Mouse (Mus musculus) hindlimb bud, embryonic 11.5 days (tissue): ENCODE measurements around the gene Scaper.

Experiments used
- DNase-seq: peaks from one replicate; pipeline ENCODE4 v3.0.0-alpha.2; 2012; ENCODE audit warnings: low read depth, low spot score; ENCODE audit errors: extremely low spot score

Scaper gene

GRCm38 (mm10) chr9:55540888-55541287 lies 397.0 kb downstream of the Scaper start:
- DNase-seq, result no peak

DNA sequence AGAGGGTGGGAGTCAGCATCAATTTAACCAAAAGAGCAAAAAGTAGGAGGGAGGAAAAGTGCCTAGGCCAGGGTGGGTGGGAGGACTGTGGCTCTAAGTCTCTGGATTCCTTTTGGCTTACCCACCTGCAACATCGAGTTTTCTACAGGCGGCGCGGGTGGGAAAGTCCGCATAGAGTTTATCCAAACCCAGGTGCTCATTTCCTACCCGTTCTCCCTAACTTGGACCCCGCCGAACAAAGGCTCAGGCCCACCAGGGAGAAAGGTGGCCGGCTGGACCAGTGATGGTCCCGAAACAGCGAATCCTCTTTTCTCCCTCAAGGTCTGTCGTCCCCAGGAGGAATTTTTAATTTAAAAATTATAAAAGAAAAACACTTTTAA lies 397.5 kb downstream of the Scaper start:
- no peak for DNase-seq

DNA sequence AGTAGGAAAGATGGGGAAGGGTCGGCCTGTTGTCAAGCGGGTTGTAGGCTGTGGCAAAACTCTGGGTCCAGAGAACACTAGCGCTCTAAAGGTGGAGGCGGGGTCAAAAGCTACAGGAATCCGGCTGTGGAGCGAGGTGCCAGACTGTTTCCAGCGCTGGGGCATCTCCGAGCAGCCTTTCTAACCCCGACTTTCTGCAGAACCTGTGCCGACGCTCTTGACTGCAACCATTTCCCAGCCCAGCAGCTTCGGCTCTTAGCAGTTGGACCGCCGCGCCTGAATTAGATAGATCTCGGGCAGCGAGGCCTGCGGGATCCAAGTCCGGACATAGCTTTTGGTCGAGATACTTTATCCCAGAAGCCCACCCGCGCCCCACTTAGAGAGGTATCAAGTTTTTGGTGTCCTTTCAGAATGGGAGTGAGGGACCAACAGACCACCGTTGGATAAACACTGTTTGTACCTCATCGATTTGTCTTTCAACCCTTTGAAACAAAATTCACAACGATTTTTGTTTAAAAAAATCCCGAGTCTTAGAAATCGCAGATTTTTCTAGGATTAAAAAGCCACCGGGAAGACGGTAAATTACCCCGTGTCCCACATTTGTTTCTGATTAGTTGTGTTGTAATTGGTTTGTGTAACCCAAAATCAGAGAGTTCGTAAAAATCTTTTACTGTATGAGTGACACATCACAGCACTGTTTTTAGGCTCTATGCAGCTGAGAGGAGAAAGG lies 398.1 kb downstream of the Scaper start:
- no peak for DNase-seq

- no peak for DNase-seq
Observed at GRCm38 (mm10) chr9:55539006-55539405, 398.9 kb downstream of the Scaper start.

GRCm38 (mm10) chr9:55538377-55538776 lies 399.5 kb downstream of the Scaper start, which contains the start of gene Isl2:
Isl2 (plus strand) TSS chr9:55538672.
- no peak for DNase-seq

DNA sequence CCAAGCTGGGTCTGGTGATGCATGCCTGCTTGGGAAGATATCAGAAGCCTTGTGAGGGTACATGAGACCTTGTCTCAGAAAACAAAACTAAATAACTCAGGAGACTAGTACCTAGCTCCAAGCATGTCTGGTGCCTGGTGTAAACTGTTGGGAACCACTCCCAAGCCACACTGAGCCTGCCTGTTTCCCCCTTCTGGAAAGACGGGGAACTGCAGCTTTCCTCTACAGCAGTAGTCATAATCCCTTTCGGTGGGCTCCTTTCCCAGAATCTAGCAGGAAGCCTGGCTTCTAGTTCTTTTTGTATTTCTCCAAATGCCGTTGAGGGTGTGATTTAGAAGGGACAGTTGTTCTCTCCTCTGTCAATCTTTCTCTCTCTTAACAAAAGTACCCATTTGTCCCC lies 402.0 kb downstream of the Scaper start:
- DNase-seq, result no peak

GRCm38 (mm10) chr9:55525716-55526115 lies 412.2 kb downstream of the Scaper start:
- DNase-seq, result no peak

GRCm38 (mm10) chr9:55512027-55512543 lies 425.8 kb downstream of the Scaper start, which contains the start of gene Etfa:
Etfa (minus strand) TSS chr9:55512243.
- peak; percentile 89 for DNase-seq

- DNase-seq, result no peak
Observed at GRCm38 (mm10) chr9:55511521-55511993, 426.4 kb downstream of the Scaper start.

DNA sequence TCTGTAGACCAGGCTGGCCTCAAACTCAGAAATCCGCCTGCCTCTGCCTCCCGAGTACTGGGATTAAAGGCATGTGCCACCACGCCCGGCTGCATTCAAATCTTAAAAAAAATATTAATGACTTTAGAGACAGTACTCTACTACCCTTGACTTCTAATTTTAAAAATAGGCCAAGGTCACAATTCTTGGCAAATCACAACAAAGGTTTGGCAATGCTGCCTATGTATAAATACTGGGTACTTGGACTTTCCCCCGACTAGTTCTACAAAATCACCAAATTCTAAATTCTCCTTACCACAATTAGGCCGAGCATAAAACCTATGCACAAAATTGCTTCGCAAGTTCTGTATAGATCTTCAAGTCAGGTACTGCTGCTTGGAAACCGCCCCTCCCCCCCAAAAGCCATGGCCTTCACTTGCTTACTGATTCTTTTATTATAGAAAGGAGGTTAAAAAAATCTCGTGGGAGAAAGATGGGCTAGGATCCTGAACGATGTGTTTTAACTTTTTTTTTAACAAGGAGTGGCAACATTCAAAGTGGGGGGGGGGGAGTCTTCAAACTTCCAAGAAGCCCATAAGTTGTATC lies 427.2 kb downstream of the Scaper start:
- no peak for DNase-seq

GRCm38 (mm10) chr9:55509731-55510130 lies 428.2 kb downstream of the Scaper start:
- DNase-seq, result no peak

DNA sequence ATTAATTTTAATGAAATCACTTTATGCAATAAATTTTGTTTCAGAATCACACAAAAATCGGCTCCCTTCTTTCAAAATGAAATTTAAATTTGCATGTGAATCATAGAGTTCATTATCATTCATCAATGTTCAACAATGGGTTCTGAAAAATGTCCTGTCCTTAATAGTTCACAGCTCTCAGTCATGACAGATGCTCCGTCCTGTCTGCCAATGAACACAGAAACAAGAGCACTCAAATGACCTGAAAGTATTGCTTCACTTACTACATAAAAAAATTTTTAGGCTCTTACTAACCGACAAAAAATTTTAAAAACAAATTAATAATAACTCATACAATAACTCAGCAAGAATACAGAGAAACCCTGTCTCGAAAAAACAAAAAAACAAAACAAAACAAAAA lies 429.2 kb downstream of the Scaper start:
- no peak for DNase-seq

- DNase-seq, result no peak
Observed at GRCm38 (mm10) chr9:55507922-55508321, 430.0 kb downstream of the Scaper start.
